Mouse (Mus musculus) kidney, adult 2 months (tissue): Measurements from ENCODE around the gene Cst13.

Source experiments
- CTCF ChIP-seq: fragments of 200-500 bp; conservative IDR thresholded peaks from 2 replicates; pipeline ENCODE4 v1.5.1; 2011; ENCODE audit warnings: low read depth, mild to moderate bottlenecking, control low read depth, low read length, moderate library complexity, mixed read lengths; ENCODE audit not compliant: insufficient read depth, insufficient read length
- POLR2A ChIP-seq: fragments of 200-500 bp; IDR thresholded peaks from one replicate; pipeline ENCODE4 v1.6.1; 2011; ENCODE audit warnings: low read depth, low read length, control low read depth

- TF ChIP-seq POLR2A, result peak; percentile 66
- TF ChIP-seq CTCF, result no peak
Observed at GRCm38 (mm10) chr2:148875335-148875811, 55.5 kb downstream of the Cst13 start, which contains the start of gene Cst3.
